Mouse (Mus musculus): ENCODE results near the gene Txn2.
A peak's percentile ranks its signal among the peaks of the same experiment; 100 is the strongest.

Txn2 gene

DNA sequence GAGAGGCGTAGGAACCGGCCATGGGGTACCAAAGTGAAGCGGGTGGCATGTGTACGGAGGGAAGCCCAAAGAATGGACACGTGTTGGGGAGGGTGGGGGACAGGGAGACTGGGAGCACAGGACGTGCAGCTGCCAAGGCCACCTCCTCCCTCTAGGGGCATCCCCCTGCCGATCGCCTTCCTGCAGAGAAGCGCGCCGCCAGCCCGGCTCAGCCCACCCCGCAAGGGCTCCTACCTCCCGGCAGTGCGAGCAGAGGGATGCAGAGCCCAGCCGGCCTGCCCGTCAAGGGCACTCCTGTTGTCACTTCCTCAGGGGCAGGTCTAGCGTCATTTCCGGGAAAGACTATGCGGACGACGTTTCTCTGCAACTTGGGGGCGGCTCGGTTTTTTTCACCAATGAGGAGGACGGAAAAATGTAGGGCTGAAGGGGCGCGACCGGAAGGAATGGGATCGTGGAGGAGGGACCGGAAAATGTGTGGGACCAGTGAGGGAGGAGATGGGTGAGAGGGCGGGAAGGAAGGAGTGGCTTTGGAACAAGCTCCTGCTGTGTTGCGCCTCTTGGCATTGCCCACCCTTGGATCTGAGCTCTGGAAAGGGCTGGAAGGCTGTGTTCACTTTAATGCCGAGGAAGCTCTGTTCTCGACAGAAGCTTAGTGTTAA is at the start of gene Txn2:
Gene Txn2, minus strand, starts transcription at position 334 of the 659 bp plus-strand sequence.
- DNase-seq (ENCODE audit: low spot score): peak; percentile 97

DNA sequence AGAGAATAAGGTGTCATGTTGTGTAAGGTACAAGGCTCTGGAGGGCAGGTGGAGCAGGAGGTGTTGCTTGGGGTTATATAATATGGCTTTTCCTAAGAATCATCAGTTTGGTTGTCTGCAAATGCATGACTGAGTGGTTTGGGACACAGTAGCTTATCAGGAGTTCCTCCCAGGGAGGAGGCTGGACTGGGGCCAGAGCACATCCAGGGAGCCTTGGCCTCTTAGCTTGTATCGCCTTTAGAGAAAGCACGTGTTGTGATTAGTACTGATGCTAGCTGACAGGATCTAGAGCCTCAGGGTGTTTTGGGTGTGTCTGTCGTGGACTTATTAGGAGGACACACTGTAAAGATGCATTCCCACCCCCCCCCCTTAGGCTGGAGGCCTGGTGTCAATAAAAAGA is 48.9 kb upstream of the Txn2 start:
- no peak for DNase-seq (ENCODE audit: low spot score)

DNA sequence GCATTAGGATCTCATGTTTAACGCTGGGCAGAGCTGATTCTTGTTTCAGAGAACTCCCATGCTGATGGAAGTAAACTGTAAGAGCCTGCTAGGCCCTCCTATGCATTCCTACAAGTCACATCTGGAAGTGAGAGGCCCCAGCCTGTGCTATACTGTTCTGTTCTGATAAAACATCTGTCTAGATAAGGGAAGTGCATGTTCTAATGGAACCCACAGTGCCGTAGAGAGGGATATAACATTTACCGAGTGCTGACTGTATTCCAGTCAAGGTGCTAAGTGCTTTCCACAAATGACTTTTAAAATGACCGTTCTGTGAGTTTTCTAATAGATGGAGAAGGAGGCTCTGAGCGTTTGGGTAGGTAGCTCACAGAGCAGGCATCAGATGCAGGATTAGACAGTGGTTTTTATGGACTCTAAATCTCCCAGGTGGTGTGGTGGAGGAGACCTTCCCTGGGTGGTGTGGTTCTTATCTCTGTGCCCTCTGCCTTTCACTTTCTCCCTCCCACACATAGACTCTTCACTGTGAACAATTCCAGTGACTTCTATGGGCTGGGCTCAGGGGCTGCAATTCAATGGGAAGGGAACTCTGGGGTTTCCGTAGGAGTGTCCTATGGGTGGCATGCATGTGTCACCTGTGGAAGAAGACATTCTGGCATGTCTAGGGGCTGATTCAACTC is 45.5 kb upstream of the Txn2 start:
- no peak for DNase-seq (ENCODE audit: low spot score)

DNA sequence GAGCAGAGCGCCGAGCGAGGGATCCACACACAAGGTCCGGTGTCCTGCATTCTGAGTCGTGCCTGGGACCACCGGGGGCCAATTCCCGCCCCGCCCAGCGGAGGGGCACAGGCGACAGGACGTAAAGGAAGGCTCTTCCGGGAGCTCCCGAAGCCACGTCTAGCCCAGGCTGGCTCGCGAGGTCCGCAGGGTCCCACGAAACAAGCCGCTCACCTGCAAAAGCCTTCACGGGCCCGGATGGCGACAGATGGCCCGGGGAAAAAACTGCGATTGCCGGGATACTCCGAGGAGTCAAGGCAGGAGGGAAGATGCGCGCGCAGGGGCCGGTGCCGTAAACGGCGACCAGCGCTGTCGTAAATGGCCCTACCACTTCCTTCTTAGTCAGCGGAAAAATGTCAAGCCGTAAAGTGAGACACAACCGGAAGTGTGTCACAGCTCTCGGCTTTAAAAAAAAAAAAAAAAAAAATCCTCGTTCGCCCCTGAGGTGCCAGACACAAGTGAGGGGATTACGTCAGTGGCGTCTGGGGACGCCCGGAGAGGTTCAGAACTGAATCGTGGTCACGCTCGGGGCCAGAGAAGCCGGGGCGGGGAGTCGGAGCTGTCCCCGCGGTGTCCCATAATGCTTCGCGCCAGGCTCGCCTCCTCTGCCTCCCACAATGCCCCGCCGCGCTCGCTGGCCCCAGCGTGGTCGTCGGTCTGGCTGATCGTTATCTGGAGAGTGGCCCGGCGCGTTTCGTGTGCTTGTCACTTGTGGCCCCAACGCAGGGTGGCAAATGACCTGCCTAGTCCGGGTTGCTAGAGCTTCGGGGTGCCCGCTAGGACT is 41.9 kb upstream of the Txn2 start, which contains the start of gene Eif3d:
Gene Eif3d, minus strand, starts transcription at position 344 of the 823 bp plus-strand sequence.
- DNase-seq (ENCODE audit: low spot score): peak; percentile 99

DNA sequence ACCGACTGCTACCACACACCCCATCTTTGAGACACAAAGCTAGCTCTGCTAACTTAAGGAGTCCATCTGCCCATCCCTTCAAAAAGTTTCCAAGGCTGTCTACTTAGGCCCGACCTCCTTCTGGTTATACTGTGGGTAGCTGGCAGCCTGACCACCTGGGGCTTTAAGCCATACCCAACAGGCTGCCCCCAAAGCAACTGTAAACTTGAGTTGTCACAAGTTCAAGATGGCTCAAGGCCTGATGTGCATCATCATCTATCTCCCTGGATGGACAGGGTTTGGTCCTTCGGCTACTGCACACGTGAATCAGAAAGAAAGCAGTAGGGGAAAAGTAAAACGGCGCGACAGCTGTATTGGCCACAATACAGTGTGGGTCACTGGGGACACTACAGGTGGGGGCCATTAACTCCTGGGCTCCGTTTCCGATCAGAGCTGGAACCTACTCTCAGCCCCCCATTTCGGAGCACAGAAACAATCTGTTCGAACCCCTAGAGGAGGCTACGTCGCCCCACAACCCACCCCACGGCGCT is 41.2 kb upstream of the Txn2 start:
- DNase-seq (ENCODE audit: low spot score): no peak

DNA sequence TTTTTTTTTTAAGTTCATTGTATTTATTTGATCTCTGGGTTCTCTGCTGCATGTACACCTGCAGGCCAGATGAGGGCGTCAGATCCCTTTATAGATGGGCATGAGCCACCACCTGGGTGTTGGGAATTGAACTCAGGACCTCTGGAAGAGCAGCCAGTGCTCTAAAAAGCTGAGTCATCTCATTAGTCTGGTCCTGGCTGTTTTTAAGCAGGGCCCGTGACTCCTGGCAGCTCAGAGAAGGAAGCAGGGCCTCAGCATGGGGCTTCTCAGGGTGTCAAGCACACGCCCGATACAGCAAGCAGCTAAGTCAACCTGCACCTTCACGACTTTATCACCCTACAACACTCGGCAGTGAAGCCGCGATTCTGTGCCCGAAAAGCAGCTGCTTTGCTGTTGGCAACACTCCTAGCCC is 36.3 kb upstream of the Txn2 start:
- DNase-seq (ENCODE audit: low spot score): no peak

DNA sequence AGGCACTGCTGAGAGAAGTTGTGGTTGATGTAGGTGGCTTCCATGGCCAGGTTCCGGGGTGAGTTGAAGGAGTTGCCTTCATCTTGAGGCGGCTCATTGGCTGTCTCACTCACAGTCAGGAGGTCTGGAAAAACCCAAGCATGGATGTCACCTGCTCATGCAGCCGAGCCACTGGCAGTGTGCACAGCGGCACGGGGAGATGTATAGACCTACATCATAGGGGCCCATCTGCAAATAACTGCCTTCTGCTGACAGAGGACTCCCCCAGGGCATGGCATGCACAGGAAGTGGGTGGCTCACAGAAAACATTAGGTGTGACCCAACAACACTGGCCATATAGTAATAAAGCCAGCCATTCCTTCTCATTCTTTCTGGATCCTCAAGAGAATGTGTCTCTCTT is 33.6 kb upstream of the Txn2 start:
- no peak for DNase-seq (ENCODE audit: low spot score)

DNA sequence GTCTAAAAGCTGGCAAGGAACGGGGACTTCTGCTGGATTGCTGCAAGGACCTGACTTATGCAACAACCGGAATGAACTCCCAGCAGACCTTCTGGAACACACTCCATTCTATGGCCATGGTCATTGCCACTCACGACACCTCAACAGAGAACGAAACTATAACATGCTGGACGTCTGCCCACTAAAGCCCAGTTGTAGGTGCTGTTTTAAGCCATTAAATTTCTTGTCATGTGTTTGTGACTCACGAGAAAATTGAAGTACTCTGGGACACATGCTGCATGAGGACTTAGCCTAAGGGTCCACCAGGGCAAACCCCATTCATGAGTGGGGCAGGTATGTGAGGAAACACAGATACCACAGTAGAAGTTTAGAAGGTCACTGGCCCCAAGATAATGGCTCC is 31.9 kb upstream of the Txn2 start:
- DNase-seq (ENCODE audit: low spot score): no peak

DNA sequence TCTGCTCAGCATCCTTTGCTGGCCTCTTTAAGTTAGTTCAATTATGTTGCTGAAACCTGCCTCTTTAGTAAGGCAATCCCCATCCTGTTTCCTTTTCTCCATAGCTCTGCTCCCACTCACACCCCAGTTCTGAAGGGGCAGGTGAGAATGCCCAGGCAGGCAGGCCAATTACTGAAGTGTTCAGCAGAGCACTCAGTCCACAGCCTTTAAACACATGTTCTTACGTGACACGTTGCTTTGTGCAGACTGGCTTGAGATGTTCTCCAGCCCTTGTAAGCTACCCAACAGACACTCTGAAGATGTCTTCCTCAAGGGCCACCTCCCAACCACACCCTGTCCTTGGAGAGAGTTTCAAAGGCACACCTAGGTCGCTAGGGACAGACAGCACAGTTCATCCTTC is 29.3 kb upstream of the Txn2 start:
- no peak for DNase-seq (ENCODE audit: low spot score)

DNA sequence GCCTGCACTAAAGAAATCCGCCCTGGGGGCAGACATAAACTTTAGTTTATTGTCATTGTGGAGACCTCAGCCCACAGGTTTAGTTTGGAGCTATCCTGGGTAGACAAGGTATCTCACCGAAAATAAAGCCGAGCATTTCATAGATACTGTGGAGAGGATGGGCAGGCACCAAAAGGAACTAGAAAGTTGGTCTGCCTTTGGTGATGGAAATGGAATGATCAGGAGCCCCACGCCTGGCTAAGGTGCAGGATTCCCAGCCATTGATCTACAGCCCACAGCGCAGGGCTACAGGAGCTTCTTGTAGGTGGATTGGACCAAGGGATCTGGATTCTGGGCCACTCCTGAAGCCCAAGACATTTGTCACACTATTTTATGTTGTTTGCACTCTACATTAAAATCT is 28.8 kb upstream of the Txn2 start:
- no peak for DNase-seq (ENCODE audit: low spot score)

DNA sequence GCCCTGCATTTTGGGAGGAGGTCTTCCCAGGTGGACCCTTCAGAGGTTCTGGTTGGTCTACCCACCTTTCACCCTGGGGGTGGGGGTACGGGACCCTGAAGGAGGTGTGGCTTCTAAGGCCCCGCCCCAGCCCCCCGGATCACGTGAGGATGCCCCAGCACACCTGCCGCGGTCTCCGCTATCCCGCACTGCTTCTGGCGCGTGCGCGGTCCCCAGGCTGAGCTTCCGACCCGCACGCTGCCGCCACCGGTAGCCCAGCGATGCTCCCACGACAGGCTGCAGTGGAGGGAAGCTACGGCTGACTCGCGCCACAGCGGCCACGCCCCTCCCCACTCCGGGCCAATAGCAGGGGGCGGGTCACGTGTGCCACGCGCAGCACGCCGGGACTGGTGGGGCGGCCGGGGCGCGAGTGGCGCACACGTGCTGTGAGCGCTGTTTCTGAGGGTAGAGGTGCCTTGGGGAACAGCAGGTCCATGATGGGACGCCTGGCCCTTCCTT is 27.6 kb upstream of the Txn2 start, which contains the start of gene Foxred2:
Gene Foxred2, minus strand, starts transcription at position 319 of the 498 bp plus-strand sequence.
- DNase-seq (ENCODE audit: low spot score): peak; percentile 86

DNA sequence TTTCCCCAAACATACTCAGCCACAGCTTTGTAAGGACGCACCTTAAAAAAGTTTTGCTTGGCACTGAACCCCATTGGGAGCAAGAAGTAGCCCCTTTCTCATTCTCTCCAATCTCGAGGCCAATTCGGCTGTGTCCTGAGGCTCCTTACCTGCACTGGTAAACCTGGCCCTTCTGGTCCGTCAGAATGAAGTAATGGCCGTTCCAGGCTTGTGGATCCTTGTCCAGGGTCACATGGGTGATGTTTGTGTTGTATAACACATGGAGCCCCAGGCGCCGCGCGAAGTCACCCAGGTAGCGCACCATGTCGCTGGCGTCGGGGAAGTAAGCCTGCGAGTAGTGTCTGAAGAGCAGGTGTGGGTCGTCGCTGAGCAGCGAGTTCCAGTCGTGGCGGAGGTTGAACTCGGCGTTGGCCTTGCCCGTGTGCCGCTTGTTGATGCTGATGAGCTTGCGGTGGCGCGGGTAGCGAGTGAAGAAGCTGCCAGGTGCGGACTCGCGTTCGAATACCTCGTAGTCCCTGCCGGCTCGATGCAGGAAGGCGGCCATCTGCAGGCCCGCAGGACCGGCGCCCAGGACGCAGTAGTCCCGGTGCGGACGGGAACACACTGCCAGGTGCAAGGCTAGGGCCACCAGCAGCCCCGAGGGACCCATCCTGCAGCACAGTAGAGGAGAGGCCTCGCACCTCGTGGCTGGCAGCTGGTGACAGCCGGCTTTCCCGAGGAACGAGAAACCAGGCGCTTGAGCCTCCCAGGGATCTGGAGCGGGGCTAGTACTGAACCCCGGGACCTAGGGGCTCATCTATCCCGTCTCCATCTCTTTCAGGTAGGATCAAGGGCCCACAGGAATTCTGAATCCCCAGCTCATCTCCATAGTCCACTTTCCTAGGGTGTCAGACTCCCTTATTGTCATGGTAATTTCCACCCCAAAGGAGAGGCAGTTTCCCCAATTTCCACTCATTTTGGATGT is 26.9 kb upstream of the Txn2 start:
- DNase-seq (ENCODE audit: low spot score): no peak

DNA sequence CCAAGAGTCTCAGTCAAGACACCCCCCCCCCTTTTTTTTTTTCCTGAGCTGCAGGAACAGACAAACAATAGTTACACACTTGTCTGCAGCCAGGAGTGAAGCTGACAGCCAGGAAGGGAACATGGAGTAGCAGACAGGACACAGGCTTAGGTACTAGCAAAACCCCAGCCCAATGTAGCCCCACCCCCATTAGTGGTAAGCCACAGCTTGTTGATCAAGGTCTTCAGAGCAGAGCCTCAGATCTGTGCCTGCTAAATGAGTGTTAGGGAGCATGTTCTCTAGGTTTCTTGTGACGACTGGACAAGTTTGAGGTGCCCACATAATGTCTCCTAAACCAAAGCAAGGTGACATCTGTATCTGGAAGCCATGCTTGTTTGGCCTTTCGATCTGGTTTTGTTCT is 25.6 kb upstream of the Txn2 start:
- no peak for DNase-seq (ENCODE audit: low spot score)

DNA sequence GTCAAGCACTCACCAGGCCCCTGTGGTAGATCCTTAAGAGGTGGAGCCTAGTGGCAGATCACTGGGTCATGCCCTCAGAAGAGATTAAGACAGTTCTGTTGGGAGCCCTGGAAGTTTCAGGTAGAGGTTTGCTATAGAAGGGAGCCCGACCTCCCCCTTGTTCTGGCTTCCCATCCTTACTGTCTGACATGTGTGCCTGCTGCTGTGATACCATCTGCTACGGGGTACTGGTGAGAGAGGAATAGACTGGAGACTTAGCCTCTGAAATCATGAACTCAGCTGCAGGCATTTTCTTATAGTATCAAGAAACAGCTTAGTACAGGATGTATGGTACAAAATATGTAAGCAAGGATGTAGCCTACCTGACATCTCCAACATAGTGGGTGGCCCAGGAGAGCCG is 24.1 kb upstream of the Txn2 start:
- no peak for DNase-seq (ENCODE audit: low spot score)

DNA sequence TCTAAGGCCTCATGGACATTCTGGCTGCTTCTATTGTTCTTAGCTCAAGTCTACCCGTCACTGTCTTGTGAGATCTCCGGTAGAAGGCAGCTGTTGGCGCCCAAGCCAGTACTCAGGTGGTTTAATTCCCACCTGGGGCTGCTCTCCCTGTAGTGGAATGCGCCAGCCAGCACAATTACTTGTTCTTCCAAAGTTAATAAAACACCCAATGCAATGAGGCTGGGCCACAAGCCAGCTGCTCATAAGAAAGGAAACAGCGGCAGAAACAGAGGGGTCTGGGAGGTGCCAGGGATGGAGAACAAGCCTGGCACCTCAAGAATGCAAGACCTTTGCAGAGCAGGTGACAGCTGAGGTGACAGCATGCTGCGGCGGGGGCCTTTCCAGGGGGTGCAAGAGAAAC is 20.3 kb upstream of the Txn2 start:
- DNase-seq (ENCODE audit: low spot score): no peak

DNA sequence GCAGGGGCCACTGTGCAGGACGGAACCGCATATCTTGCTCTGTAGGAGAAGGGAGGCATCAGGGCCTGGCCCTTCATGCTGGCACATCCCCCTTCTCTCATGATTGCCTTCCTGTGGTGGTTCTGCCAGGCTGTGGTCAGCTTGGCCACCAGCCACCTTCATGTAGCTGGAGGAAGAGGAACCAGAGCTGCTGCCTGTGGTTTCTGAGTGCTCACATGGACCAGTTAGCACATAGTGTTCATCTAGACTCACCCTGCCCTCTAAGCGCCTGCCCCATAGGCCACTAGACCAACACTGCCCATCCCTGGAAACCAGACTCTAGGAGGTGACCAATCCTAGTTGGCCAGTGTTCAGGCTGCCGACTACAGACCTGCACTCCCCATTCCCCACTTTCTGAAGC is 16.9 kb upstream of the Txn2 start:
- peak; percentile 63 for DNase-seq (ENCODE audit: low spot score)

DNA sequence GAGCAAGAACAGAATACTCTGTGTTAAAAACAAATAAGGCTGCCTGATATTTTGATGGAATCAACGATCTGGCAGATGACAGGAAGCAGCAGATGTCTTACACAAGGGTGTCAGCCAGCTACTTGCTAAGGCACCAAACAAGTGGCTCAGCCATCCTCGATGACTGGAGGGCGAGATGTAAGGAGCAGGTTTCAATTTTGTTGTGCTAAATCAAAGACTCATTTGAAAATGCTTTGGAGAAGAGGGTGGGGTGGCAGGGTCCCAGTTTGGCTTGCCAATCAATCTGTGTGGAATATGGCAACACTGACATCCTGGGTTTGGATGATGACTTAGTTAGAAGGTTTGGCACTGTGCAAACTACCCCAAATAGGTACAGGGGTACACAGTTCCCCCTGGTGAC is 12.8 kb upstream of the Txn2 start:
- DNase-seq (ENCODE audit: low spot score): no peak

DNA sequence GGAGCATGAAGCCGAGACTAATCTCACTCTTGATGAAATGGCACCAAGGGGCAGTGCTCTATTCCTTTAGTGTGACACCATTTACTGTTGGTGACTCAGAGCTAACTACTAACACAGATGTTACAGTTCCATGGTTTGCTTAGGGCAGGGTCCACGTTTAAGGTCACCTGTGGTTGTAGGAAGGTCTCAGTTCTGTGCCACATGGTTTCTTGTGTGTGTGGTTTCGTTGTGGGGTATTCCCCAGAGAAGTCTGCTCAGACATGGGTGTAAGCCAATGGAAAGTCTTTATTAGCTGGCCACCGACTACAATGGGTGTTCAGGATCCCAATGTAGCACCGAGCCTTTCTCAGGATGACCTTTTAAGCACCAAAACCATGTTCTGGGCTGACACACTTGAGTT is 9.7 kb upstream of the Txn2 start:
- no peak for DNase-seq (ENCODE audit: low spot score)

DNA sequence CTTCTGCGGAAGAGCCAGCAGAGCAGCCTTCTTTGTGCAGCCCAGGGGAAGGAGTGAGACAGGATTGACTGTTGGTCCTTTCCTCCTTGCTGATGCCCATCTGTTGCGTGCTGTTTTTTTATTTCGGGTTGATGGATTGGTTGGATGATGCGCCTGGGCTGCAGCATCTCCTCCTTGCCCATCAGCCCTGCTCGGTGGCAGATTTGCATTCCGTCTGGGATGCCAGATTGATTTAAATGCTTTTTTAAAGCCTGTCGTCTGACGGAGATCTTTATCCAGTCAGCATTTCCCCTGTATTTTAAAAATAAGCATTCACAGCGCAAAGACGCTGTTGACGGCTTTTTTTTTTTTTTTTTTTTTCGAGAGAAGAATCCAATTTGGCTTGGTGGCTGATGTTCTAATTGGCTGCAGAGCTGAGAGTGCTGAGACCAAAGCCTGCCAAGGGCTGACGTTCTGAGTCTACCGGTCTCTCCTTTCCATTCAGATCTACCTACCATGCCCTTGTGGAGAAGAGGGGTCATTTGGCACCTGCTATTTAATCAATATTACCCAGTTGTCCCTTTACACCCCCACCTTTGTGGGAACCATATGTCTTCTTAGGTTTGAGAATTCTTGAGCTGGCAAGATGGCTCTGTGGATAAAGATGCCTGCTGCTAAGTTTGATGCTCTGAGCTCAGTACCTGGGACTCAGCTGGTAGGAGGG is 7.0 kb upstream of the Txn2 start:
- peak; percentile 51 for DNase-seq (ENCODE audit: low spot score)

DNA sequence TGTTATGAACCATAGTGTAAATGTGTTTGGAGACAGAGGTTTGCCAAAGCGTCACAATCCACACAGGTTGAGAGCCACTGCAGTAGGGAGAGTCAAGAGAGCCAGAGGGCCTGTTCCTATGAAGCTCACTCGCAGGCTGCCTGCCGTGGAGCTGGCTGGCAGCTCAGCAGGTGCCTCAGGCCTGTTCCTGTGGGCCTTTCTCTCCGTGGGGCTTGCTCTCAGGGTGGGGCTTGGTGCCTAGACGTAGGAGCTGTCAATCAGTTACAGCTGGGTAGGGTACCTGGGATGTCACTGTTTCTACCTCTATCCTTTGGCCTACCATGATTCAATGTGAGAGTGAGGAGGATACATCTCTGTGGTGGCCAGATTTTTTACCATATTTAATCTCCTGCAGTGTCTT is 6.2 kb upstream of the Txn2 start:
- DNase-seq (ENCODE audit: low spot score): no peak

DNA sequence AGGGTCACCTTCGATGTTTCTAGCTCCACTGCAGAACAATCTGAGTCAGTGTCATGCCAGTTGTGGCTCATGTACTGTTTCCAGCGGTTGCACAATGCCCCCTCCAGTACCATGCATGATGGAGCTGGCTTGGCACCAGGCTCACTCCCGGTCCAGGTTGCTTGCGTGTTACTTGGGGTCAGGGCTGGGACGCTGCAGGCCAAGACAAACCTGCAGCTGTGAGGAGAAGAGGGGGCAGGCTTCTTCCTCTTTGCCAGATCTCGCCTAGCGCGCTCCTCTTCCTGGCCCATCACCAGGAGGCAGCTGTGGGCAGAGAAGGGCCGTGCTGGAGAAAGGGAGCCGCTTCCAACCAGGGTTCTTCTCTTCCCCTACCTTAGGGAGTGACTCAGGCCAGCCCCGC is 5.5 kb upstream of the Txn2 start:
- no peak for DNase-seq (ENCODE audit: low spot score)

Measured in layer of hippocampus, adult 11-12 months (tissue).